Mouse (Mus musculus): ENCODE measurements at regions not wholly inside any gene's neighbourhood (a gene's known extent, or its start where the extent isn't known, plus 50 kb on each side); places are given as distances from the start of the nearest gene placed in this dataset.

DNA sequence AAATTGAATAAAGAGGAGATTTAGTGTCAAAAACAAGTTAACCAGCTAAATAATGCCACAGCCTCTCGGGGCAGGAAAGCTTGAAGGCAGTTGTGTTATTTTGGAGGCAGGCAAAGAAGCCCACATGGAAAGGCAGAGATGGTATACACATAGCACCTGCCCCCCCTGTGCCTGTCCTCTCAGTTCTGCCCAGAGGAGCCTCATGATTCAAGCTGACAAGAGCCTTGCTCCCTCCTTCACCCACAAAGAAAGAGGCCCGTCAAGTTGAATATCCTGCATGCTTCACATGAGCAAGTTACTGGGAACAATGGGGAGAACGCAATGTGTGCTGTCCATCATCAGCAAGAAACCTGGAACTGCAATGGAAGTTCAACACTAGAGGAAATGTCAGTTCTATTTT, 398.2 kb upstream of the Zic4 start:
- ATAC-seq (ENCODE audit: low read depth): no peak
- Histone ChIP-seq H3K27ac (ENCODE audit: low read depth, low read length) (no peak overlapping the region), H3K9ac (replicated peaks; ENCODE audit: low read depth, low read length) (no peak overlapping the region), H3K27me3 (ENCODE audit: control insufficient read depth, insufficient read depth, low read length) (no peaks in the 10 kb centered on the region), H3K4me3 (ENCODE audit: low read depth, low read length) (no peak overlapping the region), H3K4me1 (ENCODE audit: control insufficient read depth, insufficient read depth, low read length) (no peaks in the 10 kb centered on the region), H3K36me3 (ENCODE audit: control insufficient read depth, insufficient read depth, low read length) (no peaks in the 10 kb centered on the region), H3K9me3 (ENCODE audit: control insufficient read depth, low read length) (no peaks in the 10 kb centered on the region), H3K4me2 (ENCODE audit: low read depth, low read length) (no peak overlapping the region)
- 42% methylated on average over 3 of the region's 3 CpGs for WGBS

DNA sequence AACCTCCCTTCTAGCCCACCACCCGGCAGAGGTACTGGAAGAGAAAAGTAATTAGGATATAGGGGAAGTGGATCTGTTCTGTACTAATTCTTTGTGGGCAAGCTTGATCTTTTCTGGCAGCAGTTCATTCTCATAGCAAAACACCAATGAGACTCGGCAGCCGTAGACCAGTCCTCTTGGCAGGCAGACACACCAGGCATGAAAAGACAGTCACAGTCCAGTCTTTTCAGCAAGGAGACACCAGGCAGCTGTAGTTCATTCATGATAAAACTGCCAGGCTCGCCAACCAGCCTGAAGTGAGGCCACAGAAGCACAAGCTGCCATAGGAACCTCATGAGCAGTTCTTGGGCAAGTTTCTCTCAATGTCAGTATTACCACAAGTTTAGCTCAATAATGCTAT, 383.5 kb upstream of the Zic4 start:
- no peak overlapping the region for H3K4me2 ChIP-seq (ENCODE audit: low read depth, low read length)
- no peaks in the 10 kb centered on the region for H3K9me3 ChIP-seq (ENCODE audit: control insufficient read depth, low read length)
- no peak overlapping the region for H3K4me3 ChIP-seq (ENCODE audit: low read depth, low read length)
- no peaks in the 10 kb centered on the region for H3K27me3 ChIP-seq (ENCODE audit: control insufficient read depth, insufficient read depth, low read length)
- no peak for ATAC-seq (ENCODE audit: low read depth)
- WGBS: 73% methylated on average over 4 of the region's 4 CpGs
- H3K4me1 ChIP-seq (ENCODE audit: control insufficient read depth, insufficient read depth, low read length): no peaks in the 10 kb centered on the region
- no peaks in the 10 kb centered on the region for H3K36me3 ChIP-seq (ENCODE audit: control insufficient read depth, insufficient read depth, low read length)
- no peak overlapping the region for H3K27ac ChIP-seq (ENCODE audit: low read depth, low read length)
- no peak overlapping the region for H3K9ac ChIP-seq (replicated peaks; ENCODE audit: low read depth, low read length)

DNA sequence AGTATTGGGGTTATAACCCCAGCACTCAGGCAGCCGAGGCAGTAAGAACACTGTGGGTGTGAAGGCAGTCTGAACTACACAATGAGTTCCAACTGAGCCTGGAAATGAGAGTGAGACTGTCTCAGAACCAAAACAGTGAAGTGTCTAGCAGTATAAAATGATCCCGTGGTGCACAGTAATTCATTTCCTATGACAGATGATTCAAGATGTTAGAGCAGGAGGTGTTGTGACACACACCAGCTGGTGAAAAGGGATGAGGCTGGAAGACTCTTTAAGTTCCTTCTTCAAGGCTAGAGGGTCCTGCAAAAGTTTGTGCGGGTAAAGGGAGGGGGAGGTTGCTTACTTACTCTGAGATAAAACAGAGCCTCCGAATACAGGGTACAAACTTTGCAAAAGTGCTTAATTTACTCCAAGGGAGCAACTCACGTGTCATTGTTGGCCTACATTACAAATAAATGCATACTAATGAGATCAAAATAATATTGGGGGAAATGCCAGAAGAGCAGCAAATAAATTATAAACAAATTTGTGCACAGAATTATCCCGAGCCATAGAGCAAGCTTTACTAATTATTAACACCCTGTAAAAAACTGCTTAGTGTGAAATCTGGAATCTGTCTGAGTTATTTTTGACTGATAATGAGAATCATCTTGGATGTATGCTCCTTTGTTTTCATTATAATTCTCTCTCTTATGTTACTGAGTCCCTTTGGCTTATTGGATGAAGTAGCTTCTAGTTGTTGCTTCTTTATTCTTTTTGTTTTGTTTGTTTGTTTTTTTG, 382.0 kb upstream of the Zic4 start:
- Histone ChIP-seq H3K36me3 (ENCODE audit: control insufficient read depth, insufficient read depth, low read length) (no peaks in the 10 kb centered on the region), H3K9ac (replicated peaks; ENCODE audit: low read depth, low read length) (no peak overlapping the region), H3K27me3 (ENCODE audit: control insufficient read depth, insufficient read depth, low read length) (no peaks in the 10 kb centered on the region), H3K4me1 (ENCODE audit: control insufficient read depth, insufficient read depth, low read length) (no peaks in the 10 kb centered on the region), H3K4me3 (ENCODE audit: low read depth, low read length) (no peak overlapping the region), H3K27ac (ENCODE audit: low read depth, low read length) (no peak overlapping the region), H3K4me2 (ENCODE audit: low read depth, low read length) (no peak overlapping the region), H3K9me3 (ENCODE audit: control insufficient read depth, low read length) (no peaks in the 10 kb centered on the region)
- no peak for ATAC-seq (ENCODE audit: low read depth)
- 74% methylated on average over 6 of the region's 6 CpGs for WGBS

DNA sequence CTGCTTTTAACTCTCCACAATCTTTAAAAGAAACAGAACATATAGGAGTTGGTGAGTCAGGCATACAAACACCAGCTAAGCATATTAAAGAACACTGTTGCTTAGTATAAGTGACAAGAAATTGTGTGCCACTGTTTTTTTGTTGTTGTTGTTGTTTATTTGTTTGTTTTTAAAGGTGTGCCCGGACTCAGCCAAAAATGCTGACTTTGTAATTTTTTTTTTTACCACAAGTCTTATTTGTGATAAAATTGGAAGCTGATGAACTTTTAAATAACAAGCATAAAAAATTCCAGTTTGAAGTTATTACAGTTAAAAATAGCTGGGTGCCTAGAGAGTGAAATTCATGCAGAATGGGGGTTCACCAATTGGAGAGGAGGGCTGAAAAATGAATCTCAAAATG, 363.0 kb upstream of the Zic4 start:
- Histone ChIP-seq H3K4me3 (ENCODE audit: low read depth, low read length) (no peak overlapping the region), H3K36me3 (ENCODE audit: control insufficient read depth, insufficient read depth, low read length) (no peaks in the 10 kb centered on the region), H3K9me3 (ENCODE audit: control insufficient read depth, low read length) (no peaks in the 10 kb centered on the region), H3K4me1 (ENCODE audit: control insufficient read depth, insufficient read depth, low read length) (no peaks in the 10 kb centered on the region), H3K27me3 (ENCODE audit: control insufficient read depth, insufficient read depth, low read length) (no peaks in the 10 kb centered on the region), H3K9ac (replicated peaks; ENCODE audit: low read depth, low read length) (no peak overlapping the region), H3K27ac (ENCODE audit: low read depth, low read length) (no peak overlapping the region), H3K4me2 (ENCODE audit: low read depth, low read length) (no peak overlapping the region)
- no peak for ATAC-seq (ENCODE audit: low read depth)
- WGBS: 88% methylated on average over 1 of the region's 1 CpGs

DNA sequence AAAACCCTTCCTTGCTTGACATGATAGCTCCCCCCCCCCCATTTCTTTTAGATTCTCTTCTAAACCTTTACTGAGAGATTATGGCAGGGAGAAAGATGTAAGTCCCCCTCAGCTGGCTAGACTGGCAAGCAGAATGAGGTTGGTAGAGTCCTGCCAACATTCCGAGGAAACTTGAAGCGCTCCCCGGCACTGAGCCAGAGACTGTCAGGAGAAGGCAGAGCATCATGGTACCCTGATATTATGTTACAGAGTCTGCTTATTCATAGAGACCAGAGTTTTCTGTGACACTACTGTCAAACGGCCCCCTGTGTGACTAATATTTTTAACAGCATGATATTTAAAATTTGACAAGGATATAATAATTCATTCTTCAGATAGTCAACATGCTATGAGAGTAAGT, 358.0 kb upstream of the Zic4 start:
- no peak for ATAC-seq (ENCODE audit: low read depth)
- no peak overlapping the region for H3K27ac ChIP-seq (ENCODE audit: low read depth, low read length)
- no peaks in the 10 kb centered on the region for H3K4me1 ChIP-seq (ENCODE audit: control insufficient read depth, insufficient read depth, low read length)
- H3K9me3 ChIP-seq (ENCODE audit: control insufficient read depth, low read length): no peaks in the 10 kb centered on the region
- H3K9ac ChIP-seq (replicated peaks; ENCODE audit: low read depth, low read length): no peak overlapping the region
- 79% methylated on average over 4 of the region's 4 CpGs for WGBS
- no peaks in the 10 kb centered on the region for H3K36me3 ChIP-seq (ENCODE audit: control insufficient read depth, insufficient read depth, low read length)
- no peak overlapping the region for H3K4me3 ChIP-seq (ENCODE audit: low read depth, low read length)
- no peaks in the 10 kb centered on the region for H3K27me3 ChIP-seq (ENCODE audit: control insufficient read depth, insufficient read depth, low read length)
- no peak overlapping the region for H3K4me2 ChIP-seq (ENCODE audit: low read depth, low read length)

DNA sequence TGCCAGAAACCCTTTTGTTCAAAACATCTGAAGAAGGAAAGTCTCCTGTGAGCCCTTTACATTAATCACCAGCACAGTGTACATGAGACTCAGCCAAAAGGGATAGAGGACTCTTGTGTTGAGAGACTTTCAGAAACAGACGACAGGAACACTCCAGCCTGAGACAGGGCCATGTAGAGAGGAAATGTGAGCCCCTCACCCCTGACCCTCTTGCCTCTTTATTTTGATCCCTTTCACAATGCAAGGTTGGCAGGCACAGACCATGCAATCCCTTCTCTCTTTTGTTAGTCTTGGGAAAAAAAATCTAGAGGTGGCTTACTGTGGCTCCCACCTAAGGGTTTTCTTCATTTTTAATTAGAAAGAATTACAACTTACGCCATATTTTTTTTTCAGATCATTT, 321.7 kb upstream of the Zic4 start:
- Histone ChIP-seq H3K4me3 (ENCODE audit: low read depth, low read length) (no peak overlapping the region), H3K27me3 (ENCODE audit: control insufficient read depth, insufficient read depth, low read length) (no peaks in the 10 kb centered on the region), H3K9me3 (ENCODE audit: control insufficient read depth, low read length) (no peaks in the 10 kb centered on the region), H3K9ac (replicated peaks; ENCODE audit: low read depth, low read length) (no peak overlapping the region), H3K4me1 (ENCODE audit: control insufficient read depth, insufficient read depth, low read length) (no peaks in the 10 kb centered on the region), H3K4me2 (ENCODE audit: low read depth, low read length) (no peak overlapping the region), H3K27ac (ENCODE audit: low read depth, low read length) (no peak overlapping the region), H3K36me3 (ENCODE audit: control insufficient read depth, insufficient read depth, low read length) (no peaks in the 10 kb centered on the region)
- ATAC-seq (ENCODE audit: low read depth): no peak
- WGBS: 38% methylated on average over 2 of the region's 2 CpGs

DNA sequence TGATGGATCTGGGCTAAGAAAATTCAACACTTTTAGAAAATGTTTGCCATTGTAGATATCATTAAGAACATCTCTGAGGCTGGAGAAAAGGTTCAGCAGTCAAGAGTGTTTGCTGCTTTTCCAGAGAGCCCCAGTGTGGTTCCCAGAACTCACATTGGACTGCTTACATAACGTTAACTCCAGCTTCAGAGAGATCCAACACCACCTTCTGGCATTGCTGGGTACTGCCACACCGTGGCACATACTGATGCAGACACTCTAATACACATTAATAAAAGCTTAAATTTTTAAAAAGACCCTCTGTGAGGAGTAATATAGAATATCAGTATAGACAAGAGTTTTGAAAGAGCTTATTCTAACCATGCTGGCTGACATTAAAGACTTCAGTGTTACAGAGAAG, 313.6 kb upstream of the Zic4 start:
- whole genome bisulfite sequencing: 38% methylated on average over 2 of the region's 2 CpGs
- H3K4me3 ChIP-seq (ENCODE audit: low read depth, low read length): no peak overlapping the region
- no peaks in the 10 kb centered on the region for H3K4me1 ChIP-seq (ENCODE audit: control insufficient read depth, insufficient read depth, low read length)
- ATAC-seq (ENCODE audit: low read depth): no peak
- no peak overlapping the region for H3K4me2 ChIP-seq (ENCODE audit: low read depth, low read length)
- H3K9ac ChIP-seq (replicated peaks; ENCODE audit: low read depth, low read length): no peak overlapping the region
- no peaks in the 10 kb centered on the region for H3K27me3 ChIP-seq (ENCODE audit: control insufficient read depth, insufficient read depth, low read length)
- H3K9me3 ChIP-seq (ENCODE audit: control insufficient read depth, low read length): no peaks in the 10 kb centered on the region
- no peaks in the 10 kb centered on the region for H3K36me3 ChIP-seq (ENCODE audit: control insufficient read depth, insufficient read depth, low read length)
- no peak overlapping the region for H3K27ac ChIP-seq (ENCODE audit: low read depth, low read length)

DNA sequence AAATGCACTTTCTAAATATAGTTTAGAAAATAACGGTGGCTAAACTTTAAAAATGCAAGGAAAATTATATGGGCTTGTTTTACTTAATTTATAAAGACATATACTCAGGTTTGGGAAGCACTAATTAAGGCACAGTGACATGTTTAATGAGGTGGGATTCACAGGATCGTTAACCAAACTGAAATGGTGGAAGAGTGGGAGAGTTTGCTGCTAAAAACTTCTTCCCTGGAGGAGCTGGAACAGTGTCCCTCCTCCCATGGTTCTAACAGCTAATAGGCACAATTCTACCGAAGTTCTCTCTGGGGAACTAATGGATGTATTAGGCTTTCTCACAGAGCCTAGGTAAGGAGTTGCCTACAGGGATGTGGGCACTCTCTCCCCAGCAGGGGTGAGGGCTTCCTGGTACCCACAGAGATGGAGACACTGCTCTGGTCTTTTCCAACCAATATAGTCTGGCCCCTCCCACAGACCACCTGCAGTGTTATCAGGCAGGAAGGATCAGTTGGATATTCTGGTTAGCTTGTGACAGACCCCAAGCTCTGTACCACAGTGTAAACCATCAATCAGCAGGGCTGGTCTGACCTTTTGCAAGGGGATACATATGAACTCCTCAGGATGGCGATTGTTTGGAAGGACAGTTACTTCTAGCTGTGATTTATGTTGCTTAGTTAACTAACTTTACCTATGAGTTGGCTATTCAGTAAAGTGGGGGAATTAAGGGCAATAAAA, 309.0 kb upstream of the Zic4 start:
- H3K4me3 ChIP-seq (ENCODE audit: low read depth, low read length): no peak overlapping the region
- H3K27me3 ChIP-seq (ENCODE audit: control insufficient read depth, insufficient read depth, low read length): no peaks in the 10 kb centered on the region
- no peak overlapping the region for H3K9ac ChIP-seq (replicated peaks; ENCODE audit: low read depth, low read length)
- H3K9me3 ChIP-seq (ENCODE audit: control insufficient read depth, low read length): no peaks in the 10 kb centered on the region
- ATAC-seq (ENCODE audit: low read depth): no peak
- no peak overlapping the region for H3K27ac ChIP-seq (ENCODE audit: low read depth, low read length)
- 55% methylated on average over 4 of the region's 4 CpGs for WGBS
- H3K4me2 ChIP-seq (ENCODE audit: low read depth, low read length): no peak overlapping the region
- no peaks in the 10 kb centered on the region for H3K36me3 ChIP-seq (ENCODE audit: control insufficient read depth, insufficient read depth, low read length)
- H3K4me1 ChIP-seq (ENCODE audit: control insufficient read depth, insufficient read depth, low read length): no peaks in the 10 kb centered on the region

DNA sequence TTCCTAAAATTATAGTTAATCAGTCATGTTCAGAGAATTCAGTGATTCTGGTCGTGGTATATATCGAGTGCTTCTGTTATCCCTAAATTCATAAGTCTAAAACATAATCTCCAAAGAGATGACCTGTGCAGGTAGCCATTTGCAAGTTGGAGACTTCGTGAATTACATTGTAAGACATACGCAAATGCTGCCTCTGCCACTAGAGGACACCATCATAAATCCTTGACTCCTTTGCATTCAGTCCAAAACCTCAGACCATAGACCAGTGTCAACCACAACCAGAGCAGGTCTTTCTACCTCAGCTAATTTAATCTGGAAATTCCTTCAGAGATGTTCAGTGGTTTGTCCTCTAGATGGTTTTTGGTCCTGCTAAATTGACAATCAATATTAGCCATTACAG, 302.8 kb upstream of the Zic4 start:
- H3K27ac ChIP-seq (ENCODE audit: low read depth, low read length): no peak overlapping the region
- no peak overlapping the region for H3K4me3 ChIP-seq (ENCODE audit: low read depth, low read length)
- WGBS: 80% methylated on average over 4 of the region's 4 CpGs
- H3K4me1 ChIP-seq (ENCODE audit: control insufficient read depth, insufficient read depth, low read length): no peaks in the 10 kb centered on the region
- no peak for ATAC-seq (ENCODE audit: low read depth)
- no peaks in the 10 kb centered on the region for H3K9me3 ChIP-seq (ENCODE audit: control insufficient read depth, low read length)
- H3K9ac ChIP-seq (replicated peaks; ENCODE audit: low read depth, low read length): no peak overlapping the region
- no peaks in the 10 kb centered on the region for H3K36me3 ChIP-seq (ENCODE audit: control insufficient read depth, insufficient read depth, low read length)
- H3K27me3 ChIP-seq (ENCODE audit: control insufficient read depth, insufficient read depth, low read length): no peaks in the 10 kb centered on the region
- H3K4me2 ChIP-seq (ENCODE audit: low read depth, low read length): no peak overlapping the region

Measured in neural tube, embryonic 14.5 days (tissue).